Mouse (Mus musculus) mesoderm, embryonic 11.5 days (tissue): ENCODE measurements around the gene Olfr353.

Experiments
- DNase-seq: peaks from one replicate; pipeline ENCODE4 v3.0.0-alpha.2; 2012; ENCODE audit warnings: low read depth, low spot score

Olfr353 gene

DNA sequence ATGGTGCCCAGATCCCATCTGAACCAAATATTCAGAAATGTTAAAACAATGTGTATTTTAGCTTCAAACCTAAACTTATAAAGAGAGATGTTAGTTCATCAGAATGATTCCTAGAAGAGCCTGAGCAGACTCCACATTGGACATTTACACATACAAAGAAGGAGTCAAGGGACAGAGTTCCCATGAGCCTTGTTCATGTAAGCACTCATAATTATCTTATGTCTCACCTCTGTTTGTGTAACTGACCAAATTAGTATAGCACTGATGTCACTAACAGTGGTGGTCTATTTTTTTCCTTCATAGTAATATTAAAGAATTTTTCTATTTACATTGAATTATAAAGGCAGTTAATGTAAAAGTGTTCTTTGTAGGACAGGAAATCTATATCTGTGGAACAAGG, at the start of gene Olfr353:
TSS of gene Olfr353 (minus strand) at position 101 of the 400 bp plus-strand sequence.
- no peak for DNase-seq

DNA sequence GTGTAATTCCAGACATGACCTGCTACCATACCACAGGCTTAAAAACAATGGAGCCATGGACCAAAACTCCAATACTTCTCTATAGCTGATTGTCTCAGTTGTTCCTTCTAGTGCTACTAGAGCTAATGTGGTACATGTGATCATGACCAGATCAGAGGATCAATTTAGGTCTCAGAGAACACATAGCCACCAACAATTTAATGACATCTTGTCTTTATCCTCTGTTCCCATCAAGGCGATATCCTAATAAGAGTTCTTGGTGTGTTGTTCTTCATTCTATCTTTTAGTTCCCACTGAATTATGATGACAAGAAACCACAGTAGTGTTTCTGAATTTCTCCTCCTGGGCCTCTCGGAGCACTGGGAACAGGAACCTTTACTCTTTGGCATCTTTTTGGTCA, 44.1 kb upstream of the Olfr353 start, which contains the start of gene Olfr356:
TSS of gene Olfr356 (plus strand) at position 301 of the 400 bp plus-strand sequence.
- no peak for DNase-seq

DNA sequence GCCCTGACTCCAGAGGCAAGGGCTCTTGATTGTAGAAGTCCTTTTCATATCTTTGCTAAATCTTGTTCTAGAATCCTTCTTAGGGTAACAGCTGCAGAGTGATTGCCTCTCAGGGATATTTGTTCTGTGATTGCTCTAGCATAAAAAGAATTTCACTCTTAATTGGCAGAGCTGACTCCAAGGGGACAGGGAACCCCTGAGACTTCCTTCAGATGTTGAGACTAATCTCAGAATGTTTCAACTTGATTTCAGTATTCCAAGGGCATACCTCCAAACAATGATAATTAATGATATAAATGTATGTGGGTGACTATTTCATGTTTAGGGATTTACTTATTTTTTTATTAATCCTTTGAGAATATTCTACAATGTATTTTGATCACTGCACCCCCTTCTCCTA, 36.1 kb upstream of the Olfr353 start, which contains the start of gene Olfr355:
TSS of gene Olfr355 (minus strand) at position 101 of the 400 bp plus-strand sequence.
- DNase-seq, result no peak

- no peak for DNase-seq
Observed at GRCm38 (mm10) chr2:36905380-36905779, 12.6 kb upstream of the Olfr353 start, which contains the start of gene Olfr354. Olfr354 (plus strand) TSS chr2:36905680.

- no peak for DNase-seq
Observed at GRCm38 (mm10) chr2:36897114-36897513, 4.4 kb upstream of the Olfr353 start.

DNA sequence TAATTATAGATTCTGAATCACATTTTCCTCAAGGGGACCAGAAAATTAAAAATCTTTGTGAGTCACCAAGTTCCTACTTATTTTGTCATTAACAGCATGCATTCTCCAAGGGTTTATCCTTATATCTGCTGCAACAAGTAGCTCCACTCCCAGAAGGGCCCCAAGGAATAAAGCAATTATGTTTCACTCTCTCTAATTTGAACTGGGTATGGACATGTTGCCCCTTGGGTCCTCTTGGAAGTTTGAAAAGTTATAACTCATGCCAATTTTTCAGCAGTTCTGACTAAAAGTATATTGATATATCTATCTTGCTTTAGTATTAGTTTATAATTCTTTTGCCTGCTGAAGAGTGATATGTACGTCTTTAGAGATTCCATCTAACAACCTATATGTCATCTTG, 24.6 kb downstream of the Olfr353 start, which contains the start of gene Olfr352:
TSS of gene Olfr352 (plus strand) at position 301 of the 400 bp plus-strand sequence.
- DNase-seq, result no peak

- no peak for DNase-seq
Observed at GRCm38 (mm10) chr2:36862560-36862959, 30.2 kb downstream of the Olfr353 start, which contains the start of gene Olfr351. Olfr351 (minus strand) TSS chr2:36862660.

DNA sequence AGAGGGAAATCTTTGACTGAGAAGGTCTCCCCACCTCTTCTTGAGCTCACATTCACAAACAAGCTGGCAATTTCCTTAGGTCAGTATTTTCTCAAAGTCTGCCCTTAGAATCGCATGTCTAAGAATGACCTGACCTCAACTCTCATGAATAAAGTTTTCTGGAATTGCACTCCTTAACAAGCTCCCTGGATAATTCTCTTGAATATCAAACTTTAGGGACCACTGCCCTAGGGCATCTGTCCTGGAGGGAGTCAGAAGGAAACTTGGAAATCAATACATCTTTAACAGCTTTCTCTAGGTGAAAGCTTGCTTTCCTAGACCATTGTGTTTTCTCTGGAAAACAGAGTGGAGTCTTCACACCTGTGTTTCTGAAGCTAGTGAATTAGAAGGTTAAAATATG, 46.7 kb downstream of the Olfr353 start, which contains the start of gene Olfr350:
TSS of gene Olfr350 (plus strand) at position 301 of the 400 bp plus-strand sequence.
- no peak for DNase-seq
